Mouse (Mus musculus): ENCODE results near the gene Cmip. TPM values are rescaled to one million over a fixed set of nuclear protein-coding genes. Genes with fewer than 3 reads are reported as not detected.
A peak's percentile ranks its signal among the peaks of the same experiment; 100 is the strongest.

Cmip gene
- polyA plus RNA-seq, 1 experiment from 2014 or later = 39.9 TPM

- no peak for DNase-seq (ENCODE audit: low spot score)
Measured at GRCm38 (mm10) chr8:117322715-117323310, 65.9 kb downstream of the Cmip start.

DNA sequence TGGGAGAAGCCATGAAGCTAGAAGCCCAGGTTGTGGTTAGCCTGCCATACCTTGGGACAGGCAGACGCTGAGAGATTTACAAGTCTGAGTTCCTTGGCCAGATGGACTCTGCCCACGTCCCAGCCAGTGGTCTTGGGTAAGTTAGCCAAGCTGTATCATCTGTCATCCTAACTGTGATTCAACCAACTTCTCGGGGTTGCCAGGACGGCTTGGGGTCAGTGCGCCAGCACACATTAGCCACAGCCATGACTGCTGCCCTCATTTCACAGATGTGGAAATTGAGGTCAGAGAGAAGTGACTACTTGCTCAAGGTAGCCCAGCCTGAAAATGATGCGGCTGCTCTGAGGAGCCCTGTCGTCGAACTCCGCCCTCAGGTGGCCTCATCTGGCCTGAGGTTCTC, 68.0 kb downstream of the Cmip start:
- no peak for DNase-seq (ENCODE audit: low spot score)

DNA sequence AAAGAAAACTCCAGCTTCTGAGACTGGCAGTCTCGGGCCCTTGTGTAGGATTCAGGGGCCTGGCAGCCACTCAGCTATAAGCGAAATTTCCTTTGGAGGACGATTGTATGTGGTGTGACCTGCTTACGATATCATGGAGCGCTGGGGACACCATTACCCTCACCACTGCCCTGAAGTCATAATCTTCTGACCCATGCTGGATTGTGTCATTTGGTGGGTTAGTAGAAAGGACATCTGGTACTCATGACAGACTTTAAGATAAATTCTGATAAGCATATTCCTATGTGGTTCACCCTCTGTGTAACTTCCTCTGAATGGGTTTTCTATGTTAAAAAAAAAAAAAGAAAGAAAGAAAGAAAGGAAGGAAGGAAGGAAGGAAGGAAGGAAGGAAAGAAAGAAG, 69.9 kb downstream of the Cmip start:
- no peak for DNase-seq (ENCODE audit: low spot score)

DNA sequence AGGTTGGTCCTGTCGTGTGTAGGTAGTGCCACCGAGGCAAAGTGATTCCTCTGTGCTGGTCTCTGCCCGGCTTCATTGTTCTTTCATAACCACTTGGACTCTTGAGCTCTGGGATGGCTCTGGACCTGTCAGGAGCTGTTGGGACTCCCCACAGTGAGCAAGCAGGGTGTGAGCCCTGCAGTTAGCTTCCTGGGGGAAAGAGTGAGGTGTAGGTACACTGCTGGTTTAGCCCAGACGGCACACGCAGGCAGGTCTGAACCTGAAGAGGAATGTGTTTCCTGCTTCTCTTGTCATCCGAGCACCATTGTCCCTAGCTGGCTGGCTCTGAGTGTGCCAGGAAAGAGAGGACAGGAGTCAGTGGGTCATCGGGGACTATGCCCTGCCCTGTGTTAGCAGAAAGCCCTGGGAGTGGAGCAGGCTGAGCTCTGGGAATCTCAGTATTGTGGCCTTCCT, 70.5 kb downstream of the Cmip start:
- no peak for DNase-seq (ENCODE audit: low spot score)

DNA sequence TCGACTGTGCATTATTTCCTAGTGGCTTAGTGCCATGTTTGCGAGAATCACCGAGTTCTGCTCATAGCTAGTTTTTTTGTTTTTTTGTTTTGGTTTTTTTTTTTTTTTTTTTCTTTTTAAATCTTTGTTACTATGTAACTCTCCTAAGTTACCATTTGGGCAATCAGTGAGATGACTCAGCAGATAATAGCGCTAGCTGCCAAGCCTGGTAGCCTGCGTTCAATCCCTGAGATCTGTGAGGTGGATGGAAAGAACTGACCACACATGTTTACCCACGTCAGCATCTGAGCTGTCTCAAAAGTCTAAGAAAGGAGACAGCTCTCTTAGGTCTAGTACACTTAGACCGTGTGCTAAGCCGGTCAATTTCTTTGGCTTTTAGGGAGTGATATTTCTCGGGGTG, 71.9 kb downstream of the Cmip start:
- no peak for DNase-seq (ENCODE audit: low spot score)

DNA sequence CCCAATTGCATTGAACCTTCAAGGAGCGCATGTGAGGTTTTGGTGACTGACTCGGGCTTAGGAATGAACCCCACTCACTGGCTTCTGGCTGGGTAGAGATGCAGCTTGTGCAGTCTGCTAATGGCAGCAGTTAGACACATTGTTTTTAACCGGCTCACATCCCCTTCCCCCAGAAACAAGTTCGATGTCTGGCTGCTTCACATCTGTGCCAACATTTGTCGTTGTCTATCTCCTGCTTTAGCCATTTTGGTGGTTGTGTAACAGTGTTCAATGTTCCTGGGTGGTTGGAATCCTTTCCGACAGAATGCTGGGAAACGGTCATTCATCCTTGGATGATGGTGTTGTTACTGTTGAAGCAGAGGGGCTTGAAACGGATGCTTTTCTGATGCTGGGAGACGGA, 72.3 kb downstream of the Cmip start:
- no peak for DNase-seq (ENCODE audit: low spot score)

DNA sequence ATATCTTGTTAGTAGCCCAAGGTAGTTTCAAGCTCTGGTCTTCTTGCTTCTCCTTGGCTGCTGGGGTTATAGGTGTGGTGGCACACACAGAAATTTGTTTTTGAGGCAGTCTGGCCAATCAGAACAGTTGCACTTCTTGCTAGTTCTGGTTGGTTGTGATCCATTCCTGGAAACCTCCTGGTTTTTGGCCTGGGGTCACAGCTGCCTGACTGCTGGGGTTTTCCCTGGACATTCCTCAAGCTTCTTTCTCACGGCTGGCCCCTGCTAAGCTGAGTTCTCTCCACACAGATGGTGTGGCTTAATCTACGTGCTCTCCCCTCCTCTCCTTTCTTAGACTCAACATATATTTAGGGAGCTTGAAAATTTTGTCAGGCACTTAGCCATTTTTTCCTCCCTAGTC, 73.0 kb downstream of the Cmip start:
- DNase-seq (ENCODE audit: low spot score) = no peak

DNA sequence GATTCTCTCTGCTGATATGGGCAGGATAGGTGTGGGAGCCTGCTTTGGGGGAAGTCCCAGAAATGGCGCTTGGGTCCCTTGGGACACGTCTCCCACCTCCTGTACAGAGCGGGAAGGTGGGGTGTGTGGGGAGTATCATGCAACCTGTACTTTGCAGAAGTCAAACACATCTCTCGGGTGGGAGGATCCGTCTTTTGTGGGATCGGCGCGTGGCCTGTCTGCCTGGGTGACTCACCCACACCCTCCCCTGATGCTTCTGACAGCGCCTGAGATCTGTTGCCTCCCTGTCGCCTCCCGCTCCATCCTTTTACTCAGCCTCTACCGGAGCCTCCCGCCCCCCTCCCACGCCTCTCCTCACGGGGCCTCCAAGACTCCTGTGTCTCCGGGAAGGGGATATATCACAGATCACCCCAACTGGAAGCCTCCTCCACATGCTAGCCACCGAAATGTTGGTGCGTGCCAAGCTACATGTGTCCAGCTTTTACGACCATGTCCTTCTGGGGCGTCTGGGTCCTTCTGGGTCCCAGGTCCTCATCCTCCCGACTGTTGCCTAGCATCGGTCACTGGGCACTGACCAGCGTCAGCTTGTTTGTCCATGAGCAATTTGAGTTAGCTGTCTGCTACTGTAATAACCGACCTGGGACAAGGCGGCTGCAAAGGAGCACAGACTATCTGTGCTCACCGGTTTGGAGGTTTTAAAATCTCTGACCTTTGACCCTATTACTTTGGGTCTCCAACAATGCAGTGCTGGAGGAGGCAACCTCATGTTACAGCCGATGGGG, 75.6 kb downstream of the Cmip start:
- no peak for DNase-seq (ENCODE audit: low spot score)

- no peak for DNase-seq (ENCODE audit: low spot score)
Measured at GRCm38 (mm10) chr8:117333619-117334018, 76.8 kb downstream of the Cmip start.

- no peak for DNase-seq (ENCODE audit: low spot score)
Measured at GRCm38 (mm10) chr8:117334058-117334747, 77.3 kb downstream of the Cmip start.

- DNase-seq (ENCODE audit: low spot score) = no peak
Measured at GRCm38 (mm10) chr8:117334748-117335393, 78.0 kb downstream of the Cmip start.

GRCm38 (mm10) chr8:117335423-117335822, 78.6 kb downstream of the Cmip start:
- DNase-seq (ENCODE audit: low spot score) = no peak

DNA sequence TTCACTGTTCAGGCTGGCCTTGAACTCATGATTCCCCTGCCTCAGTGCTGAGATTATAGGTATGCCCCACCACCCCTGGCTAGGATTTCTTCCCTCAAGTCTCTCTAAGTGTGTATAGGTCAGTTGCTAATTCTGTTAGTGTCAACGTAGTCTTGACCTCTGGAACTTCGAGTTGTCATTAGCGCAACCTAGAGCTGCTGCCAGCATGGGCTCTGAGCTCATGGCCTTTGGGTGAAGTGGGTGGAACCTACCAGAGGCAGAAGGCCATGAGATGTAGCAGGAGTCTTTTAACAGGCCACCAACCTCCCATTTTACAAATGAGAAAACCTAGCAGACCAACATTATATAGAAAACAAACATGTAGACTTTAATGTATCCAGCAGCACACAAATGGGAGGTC, 80.3 kb downstream of the Cmip start:
- DNase-seq (ENCODE audit: low spot score) = no peak

DNA sequence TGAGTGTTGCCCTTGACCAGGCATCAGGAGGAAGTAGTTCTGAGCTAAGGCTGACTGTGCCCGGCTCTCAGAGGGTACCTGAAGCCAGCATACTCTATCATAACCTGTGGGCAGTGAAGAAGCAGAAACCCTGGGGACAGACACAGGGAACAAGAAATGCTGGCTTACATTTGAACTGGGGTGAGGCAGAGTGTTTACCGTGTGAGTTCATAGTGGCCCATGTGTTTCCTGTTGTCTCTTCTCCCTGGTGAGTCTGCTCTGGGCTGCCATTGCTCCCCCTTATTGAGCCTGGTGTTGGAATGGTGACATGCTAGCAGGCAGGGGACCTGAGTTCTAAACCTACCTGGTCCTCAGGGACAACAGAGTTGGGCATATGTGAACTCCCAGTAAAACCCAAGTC, 81.8 kb downstream of the Cmip start:
- no peak for DNase-seq (ENCODE audit: low spot score)

DNA sequence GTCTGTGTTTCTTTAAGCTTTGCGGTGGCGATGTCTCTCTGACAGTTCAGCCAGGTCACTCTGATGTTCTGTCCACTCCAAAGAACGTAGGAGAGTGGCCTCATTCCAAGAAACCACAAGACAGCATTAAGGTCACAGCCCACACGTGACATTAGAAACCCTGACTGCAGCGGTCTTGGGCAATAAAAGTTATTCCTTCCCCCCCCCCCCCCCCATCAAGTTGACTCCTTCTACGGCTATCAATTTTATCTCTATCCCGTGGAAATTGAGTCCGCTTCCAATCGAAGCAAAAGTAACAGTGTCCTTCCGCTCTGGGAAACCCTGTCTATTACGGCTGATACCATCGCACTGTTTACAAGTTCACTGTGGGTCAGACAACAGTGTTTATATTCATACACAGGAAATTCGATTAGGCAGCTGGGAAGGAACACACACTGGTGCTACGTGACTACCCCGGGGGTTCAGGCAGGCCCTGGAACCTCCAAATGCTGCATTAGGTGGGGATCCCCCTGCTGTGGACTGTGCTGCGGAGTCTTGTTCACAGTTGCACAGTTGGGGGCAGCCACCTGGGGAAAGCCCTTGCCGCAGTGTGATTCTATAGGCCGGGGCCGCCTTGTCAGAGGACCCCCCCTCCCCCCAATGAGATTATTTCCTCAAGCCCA, 82.6 kb downstream of the Cmip start:
- peak; percentile 20 for DNase-seq (ENCODE audit: low spot score)

DNA sequence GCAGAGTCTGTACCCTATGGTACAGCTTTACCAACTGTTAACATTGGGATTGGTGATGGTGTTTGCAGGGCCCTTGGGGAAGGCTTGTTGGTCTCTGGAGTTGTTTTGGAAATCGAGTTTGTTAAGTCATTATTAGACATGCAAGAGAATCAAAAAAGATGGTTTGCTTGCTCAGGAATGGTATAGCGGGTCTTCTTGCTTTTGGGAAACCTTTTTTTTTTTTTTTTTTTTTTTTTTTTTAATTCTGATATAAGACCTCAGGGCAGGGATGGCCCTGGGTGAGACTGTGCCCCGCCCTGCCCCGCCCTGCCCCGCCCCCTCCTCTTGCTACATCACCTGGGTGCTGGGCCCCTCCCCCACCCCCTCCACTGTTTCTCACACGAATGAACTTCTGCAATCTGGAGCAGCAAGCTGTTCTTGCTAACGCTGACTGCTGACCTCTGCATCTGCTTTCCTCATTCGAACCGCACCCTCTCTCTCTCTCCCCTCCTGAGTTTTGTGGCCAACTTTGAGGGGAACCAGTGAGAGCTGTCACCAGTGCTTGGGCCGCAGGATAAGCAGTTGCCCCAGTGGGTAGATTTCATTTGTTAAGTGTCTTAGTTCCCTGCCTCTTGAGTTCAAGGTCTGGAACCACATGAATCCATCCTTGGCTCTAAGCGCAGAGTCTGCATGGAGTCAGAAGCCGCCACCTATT, 83.2 kb downstream of the Cmip start:
- peak; percentile 39 for DNase-seq (ENCODE audit: low spot score)

DNA sequence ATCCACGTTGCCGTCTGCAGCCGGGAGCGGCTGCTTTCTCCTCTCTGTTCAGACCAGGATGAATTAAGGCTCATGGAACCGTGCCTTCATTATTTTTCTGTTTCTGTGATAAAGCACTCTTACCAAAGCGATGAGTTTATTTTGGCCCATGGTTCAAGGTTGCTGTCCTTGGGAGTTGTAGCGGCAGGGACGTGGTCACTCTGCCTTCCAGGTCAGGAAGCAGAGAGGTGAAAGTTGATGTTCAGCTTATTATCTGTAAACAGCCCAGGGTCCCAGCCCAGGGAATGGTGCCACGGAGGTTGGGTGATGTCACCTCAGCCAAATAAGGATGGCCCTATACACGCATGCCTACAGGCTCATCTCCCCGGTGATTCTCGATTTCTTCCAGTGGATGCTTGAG, 83.9 kb downstream of the Cmip start:
- no peak for DNase-seq (ENCODE audit: low spot score)

DNA sequence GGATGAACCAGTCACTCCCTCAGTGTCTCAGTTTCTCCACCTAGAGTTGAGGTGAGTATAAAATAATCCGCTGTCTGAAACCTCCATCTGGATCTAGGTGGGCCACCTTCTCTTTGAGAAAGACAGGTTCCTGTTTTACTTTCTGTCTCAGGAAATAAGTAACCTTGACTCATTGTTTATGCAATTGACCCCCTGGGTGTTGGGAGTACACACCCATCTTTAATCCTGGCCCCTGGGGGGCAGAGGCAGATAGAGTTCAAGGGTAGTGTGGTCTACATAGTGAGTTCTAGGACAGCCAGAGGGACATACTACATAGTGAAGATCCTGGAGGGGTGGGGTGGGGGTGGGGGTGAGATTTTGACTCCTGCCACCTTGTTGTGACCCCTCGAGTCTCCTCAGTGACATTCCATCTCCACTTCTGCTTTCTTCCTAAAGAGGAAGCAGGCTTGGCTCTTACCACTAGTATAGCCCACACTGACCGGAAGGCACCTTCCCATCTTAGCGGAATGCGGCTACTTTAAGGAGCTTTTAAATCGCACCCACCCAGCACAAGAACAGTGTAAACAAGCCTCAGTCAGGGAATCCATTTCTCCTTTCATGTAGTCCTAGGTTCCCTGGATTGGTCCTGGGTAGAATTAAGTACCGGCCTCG, 86.0 kb downstream of the Cmip start:
- DNase-seq (ENCODE audit: low spot score) = no peak

GRCm38 (mm10) chr8:117343484-117343883, 86.6 kb downstream of the Cmip start:
- peak; percentile 45 for DNase-seq (ENCODE audit: low spot score)

- DNase-seq (ENCODE audit: low spot score) = peak; percentile 27
Measured at GRCm38 (mm10) chr8:117344899-117345298, 88.0 kb downstream of the Cmip start.
